Mouse (Mus musculus): ENCODE measurements at regions not wholly inside any gene's neighbourhood (a gene's known extent, or its start where the extent isn't known, plus 50 kb on each side); places are given as distances from the start of the nearest gene placed in this dataset.

GRCm38 (mm10) chr4:135632443-135632842, 53.6 kb upstream of the Ifnlr1 start:
- no peak for DNase-seq (ENCODE audit: low read depth, low spot score)

GRCm38 (mm10) chr4:135629793-135630569, 56.1 kb upstream of the Ifnlr1 start:
- DNase-seq (ENCODE audit: low read depth, low spot score) = peak; percentile 48

GRCm38 (mm10) chr4:135626461-135626860, 53.0 kb upstream of the Grhl3 start:
- DNase-seq (ENCODE audit: low read depth, low spot score) = peak; percentile 69

GRCm38 (mm10) chr4:135623121-135623707, 49.8 kb upstream of the Grhl3 start:
- DNase-seq (ENCODE audit: low read depth, low spot score) = peak; percentile 70
